Mouse (Mus musculus) midbrain, embryonic 11.5 days (tissue): ENCODE measurements around the gene Brca1. TPM values are rescaled to one million over a fixed set of nuclear protein-coding genes. Genes with fewer than 3 reads are reported as not detected.

Source experiments
- ATAC-seq: fragments of 200-750 bp; cut with Nextera tagmentation; 2 replicates; pipeline ENCODE4 v1.8.0; 2017; ENCODE audit warnings: moderate TSS enrichment, moderate library complexity; ENCODE audit not compliant: low FRiP score
- DNase-seq: peaks from one replicate; pipeline ENCODE4 v3.0.0; 2015; ENCODE audit warnings: low spot score; ENCODE audit errors: missing footprints
- H3K27ac ChIP-seq: fragments of 300-500 bp; sonication (generic); 2 replicates; pipeline ENCODE4 v1.5.1; 2014; ENCODE audit warnings: low read depth, low read length
- H3K27me3 ChIP-seq: fragments of 300-500 bp; sonication (generic); 2 replicates; pipeline ENCODE4 v1.6.1; 2014; ENCODE audit warnings: mild to moderate bottlenecking, low read length, moderate library complexity, mixed read lengths; ENCODE audit not compliant: control insufficient read depth, insufficient read depth
- H3K36me3 ChIP-seq: fragments of 300-500 bp; sonication (generic); 2 replicates; pipeline ENCODE4 v1.6.1; 2014; ENCODE audit warnings: mild to moderate bottlenecking, low read length, moderate library complexity, mixed read lengths; ENCODE audit not compliant: control insufficient read depth, insufficient read depth
- H3K4me1 ChIP-seq: fragments of 300-500 bp; sonication (generic); 2 replicates; pipeline ENCODE4 v1.6.1; 2014; ENCODE audit warnings: low read length; ENCODE audit not compliant: control insufficient read depth, insufficient read depth
- H3K4me2 ChIP-seq: fragments of 300-500 bp; sonication (generic); 2 replicates; pipeline ENCODE4 v1.6.1; 2014; ENCODE audit warnings: mild to moderate bottlenecking, moderate library complexity
- H3K4me3 ChIP-seq: fragments of 300-500 bp; sonication (generic); 2 replicates; pipeline ENCODE4 v1.5.1; 2014; ENCODE audit warnings: low read depth, low read length
- H3K9ac ChIP-seq: fragments of 300-500 bp; sonication (generic); 2 replicates; pipeline ENCODE4 v1.6.1; 2014; ENCODE audit warnings: low read length
- H3K9me3 ChIP-seq: fragments of 300-500 bp; sonication (generic); 2 replicates; pipeline ENCODE4 v1.6.1; 2016; ENCODE audit warnings: low read length; ENCODE audit not compliant: control insufficient read depth
- WGBS: fragments of 180-500 bp; shearing (Covaris S2); extraction: QIAGEN DNeasy Blood & Tissue Kit; methylation state at CpG from one replicate; pipeline ENCODE4 v1.1.7; 2014; 5-methylcytosine and 5-hydroxymethylcytosine counted together
- polyA plus RNA-seq: library from polyadenylated mRNA; unstranded; fragments of >200 nt; fragmentation: Nextera tagmentation; extraction: Ambion mirVana; gene quantifications from 2 replicates; pipeline ENCODE4 v1.2.1, GENCODE M21; 2014

Brca1 gene
- polyA plus RNA-seq, 1 experiment from 2014 or later = 24.5 TPM

GRCm38 (mm10) chr11:101552476-101553300 is 933 bp upstream of the Brca1 start:
- under 1% methylated on average over 37 of the region's 37 CpGs for WGBS
- 0 out of 2 replicates have a peak, but pooled peaks cover 5% of the 10 kb centered on the region for H3K36me3 ChIP-seq
- peaks cover 24% of the 10 kb centered on the region for H3K4me1 ChIP-seq
- peak overlapping the region; percentile 83 for H3K9ac ChIP-seq
- peak overlapping the region; percentile 76 for H3K4me2 ChIP-seq
- H3K27ac ChIP-seq = peak overlapping the region; percentile 87
- peak overlapping the region; percentile 80 for H3K4me3 ChIP-seq
- no peaks in the 10 kb centered on the region for H3K27me3 ChIP-seq
- ATAC-seq (peak; percentile 97), DNase-seq (peak; percentile 97)
- no peaks in the 10 kb centered on the region for H3K9me3 ChIP-seq

- Histone ChIP-seq H3K27me3 (no peaks in the 10 kb centered on the region), H3K9me3 (no peaks in the 10 kb centered on the region), H3K4me3 (no peak overlapping the region), H3K9ac (no peak overlapping the region), H3K27ac (no peak overlapping the region), H3K36me3 (no peaks in the 10 kb centered on the region; the same call in 1 of the 2 replicates), H3K4me1 (peaks cover 12% of the 10 kb centered on the region), H3K4me2 (no peak overlapping the region)
- no peak for DNase-seq
- ATAC-seq = no peak
Observed at GRCm38 (mm10) chr11:101548526-101548925, 3.2 kb downstream of the Brca1 start.

- no peaks in the 10 kb centered on the region for H3K27me3 ChIP-seq
- no peaks in the 10 kb centered on the region for H3K9me3 ChIP-seq
- H3K4me1 ChIP-seq = no peaks in the 10 kb centered on the region
- H3K36me3 ChIP-seq = no peaks in the 10 kb centered on the region; the same call in 1 of the 2 replicates
- no peak overlapping the region for H3K27ac ChIP-seq
- 95% methylated on average over 1 of the region's 1 CpGs for WGBS
- ATAC-seq (no peak), DNase-seq (no peak)
- no peak overlapping the region for H3K4me2 ChIP-seq
- no peak overlapping the region for H3K4me3 ChIP-seq
- H3K9ac ChIP-seq = no peak overlapping the region
Observed at GRCm38 (mm10) chr11:101544132-101544531, 7.6 kb downstream of the Brca1 start.

GRCm38 (mm10) chr11:101543533-101543932 is 8.2 kb downstream of the Brca1 start:
- no peak for ATAC-seq
- Histone ChIP-seq H3K27ac (no peak overlapping the region), H3K4me2 (no peak overlapping the region), H3K4me3 (no peak overlapping the region), H3K4me1 (no peaks in the 10 kb centered on the region), H3K9ac (no peak overlapping the region), H3K36me3 (no peaks in the 10 kb centered on the region; the same call in 1 of the 2 replicates), H3K9me3 (no peaks in the 10 kb centered on the region), H3K27me3 (no peaks in the 10 kb centered on the region)
- 91% methylated on average over 9 of the region's 9 CpGs for WGBS
- DNase-seq = no peak

- Histone ChIP-seq H3K36me3 (peaks cover 14% of the 10 kb centered on the region), H3K9me3 (no peaks in the 10 kb centered on the region), H3K4me2 (no peak overlapping the region), H3K27ac (no peak overlapping the region), H3K27me3 (no peaks in the 10 kb centered on the region), H3K9ac (no peak overlapping the region), H3K4me1 (no peaks in the 10 kb centered on the region), H3K4me3 (no peak overlapping the region)
- ATAC-seq (no peak), DNase-seq (no peak)
- 91% methylated on average over 4 of the region's 4 CpGs for WGBS
Observed at GRCm38 (mm10) chr11:101526686-101527085, 25.1 kb downstream of the Brca1 start.

GRCm38 (mm10) chr11:101525936-101526595 is 25.7 kb downstream of the Brca1 start:
- H3K4me1 ChIP-seq = no peaks in the 10 kb centered on the region
- H3K27ac ChIP-seq = no peak overlapping the region
- no peak overlapping the region for H3K4me3 ChIP-seq
- no peak for ATAC-seq
- peaks cover 12% of the 10 kb centered on the region for H3K36me3 ChIP-seq
- WGBS = 93% methylated on average over 9 of the region's 9 CpGs
- peak; percentile 60 for DNase-seq
- H3K9ac ChIP-seq = no peak overlapping the region
- H3K27me3 ChIP-seq = no peaks in the 10 kb centered on the region
- no peak overlapping the region for H3K4me2 ChIP-seq
- no peaks in the 10 kb centered on the region for H3K9me3 ChIP-seq

GRCm38 (mm10) chr11:101525056-101525455 is 26.7 kb downstream of the Brca1 start:
- no peak for DNase-seq
- H3K4me1 ChIP-seq = no peaks in the 10 kb centered on the region
- 97% methylated on average over 10 of the region's 10 CpGs for WGBS
- peaks cover 9% of the 10 kb centered on the region for H3K36me3 ChIP-seq
- H3K27ac ChIP-seq = no peak overlapping the region
- no peaks in the 10 kb centered on the region for H3K27me3 ChIP-seq
- ATAC-seq = no peak
- H3K4me2 ChIP-seq = no peak overlapping the region
- no peak overlapping the region for H3K9ac ChIP-seq
- no peak overlapping the region for H3K4me3 ChIP-seq
- no peaks in the 10 kb centered on the region for H3K9me3 ChIP-seq

GRCm38 (mm10) chr11:101524446-101524845 is 27.3 kb downstream of the Brca1 start:
- Histone ChIP-seq H3K36me3 (peaks cover 8% of the 10 kb centered on the region), H3K4me2 (no peak overlapping the region), H3K9me3 (no peaks in the 10 kb centered on the region), H3K9ac (no peak overlapping the region), H3K27me3 (no peaks in the 10 kb centered on the region), H3K4me3 (no peak overlapping the region), H3K4me1 (no peaks in the 10 kb centered on the region), H3K27ac (no peak overlapping the region)
- 95% methylated on average over 8 of the region's 8 CpGs for WGBS
- no peak for DNase-seq
- no peak for ATAC-seq

- Histone ChIP-seq H3K4me2 (no peak overlapping the region), H3K4me1 (no peaks in the 10 kb centered on the region), H3K27ac (no peak overlapping the region), H3K9ac (no peak overlapping the region), H3K4me3 (no peak overlapping the region), H3K9me3 (no peaks in the 10 kb centered on the region), H3K27me3 (no peaks in the 10 kb centered on the region), H3K36me3 (peaks cover under 1% of the 10 kb centered on the region; the same call in 1 of the 2 replicates)
- 95% methylated on average over 6 of the region's 6 CpGs for WGBS
- DNase-seq = no peak
- ATAC-seq = no peak
Observed at GRCm38 (mm10) chr11:101519364-101519763, 32.4 kb downstream of the Brca1 start.
